Mouse (Mus musculus): ENCODE measurements at regions not wholly inside any gene's neighbourhood (a gene's known extent, or its start where the extent isn't known, plus 50 kb on each side); places are given as distances from the start of the nearest gene placed in this dataset.

DNA sequence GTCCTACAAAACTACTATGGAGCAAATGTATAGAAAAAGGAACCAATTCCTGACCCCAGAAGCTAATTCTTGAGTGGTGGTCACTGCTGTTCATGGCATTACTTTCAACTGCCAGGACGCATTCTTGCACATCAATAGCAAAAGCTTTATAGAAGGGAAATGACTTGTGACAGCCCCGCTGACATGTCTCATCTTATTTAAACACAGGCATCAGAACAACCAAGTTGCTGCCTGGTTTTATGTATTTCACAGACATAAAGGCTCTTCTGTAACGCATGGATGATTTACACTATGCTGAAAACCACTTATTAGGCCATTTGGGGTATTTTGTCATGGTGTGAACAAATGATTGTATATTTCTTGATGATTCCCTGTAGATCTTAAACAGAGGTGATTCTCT is 228.1 kb downstream of the Fat4 start:
- TF ChIP-seq CTCF (IDR thresholded peaks at IDR 0.05; ENCODE audit: control insufficient read depth, insufficient read depth, insufficient replicate concordance, low read depth, low read length) (no peak), POLR2A (IDR thresholded peaks at IDR 0.05; ENCODE audit: control insufficient read depth, low read depth, low read length) (no peak)

All from testis, adult 2 months (tissue).